Mouse (Mus musculus) midbrain, embryonic 14.5 days (tissue): ENCODE data around the gene Prickle2. TPM values are rescaled to one million over a fixed set of nuclear protein-coding genes. Genes with fewer than 3 reads are reported as not detected.
A peak's percentile ranks its signal among the peaks of the same experiment; 100 is the strongest.

ENCODE experiments used
- ATAC-seq: fragments of 200-750 bp; cut with Nextera tagmentation; 2 replicates; pipeline ENCODE4 v1.8.0; 2017; ENCODE audit warnings: moderate number of reproducible peaks, moderate library complexity; ENCODE audit not compliant: low FRiP score, low TSS enrichment
- DNase-seq: peaks from one replicate; pipeline ENCODE4 v3.0.0-alpha.2; 2015
- H3K27ac ChIP-seq: fragments of 300-500 bp; sonication (generic); replicated peaks from 2 replicates; pipeline ENCODE4 v1.5.1; 2014; ENCODE audit warnings: mild to moderate bottlenecking, low read depth, low read length, moderate library complexity
- H3K27me3 ChIP-seq: fragments of 300-500 bp; sonication (generic); 2 replicates; pipeline ENCODE4 v1.6.1; 2014; ENCODE audit warnings: low read length, control low read depth, mixed read lengths; ENCODE audit not compliant: control insufficient read depth, insufficient read depth
- H3K36me3 ChIP-seq: fragments of 300-500 bp; sonication (generic); 2 replicates; pipeline ENCODE4 v1.6.1; 2014; ENCODE audit warnings: low read length, control low read depth; ENCODE audit not compliant: control insufficient read depth, insufficient read depth
- H3K4me1 ChIP-seq: fragments of 300-500 bp; sonication (generic); 2 replicates; pipeline ENCODE4 v1.6.1; 2014; ENCODE audit warnings: mild to moderate bottlenecking, antibody characterized with exemption, low read length, control low read depth; ENCODE audit not compliant: control insufficient read depth, insufficient read depth
- H3K4me2 ChIP-seq: fragments of 300-500 bp; sonication (generic); 2 replicates; pipeline ENCODE4 v1.6.1; 2014; ENCODE audit warnings: mild to moderate bottlenecking, low read length, moderate library complexity
- H3K4me3 ChIP-seq: fragments of 300-500 bp; sonication (generic); replicated peaks from 2 replicates; pipeline ENCODE4 v1.5.1; 2014; ENCODE audit warnings: low read depth, low read length
- H3K9ac ChIP-seq: fragments of 300-500 bp; sonication (generic); replicated peaks from 2 replicates; pipeline ENCODE4 v1.6.1; 2014; ENCODE audit warnings: mild to moderate bottlenecking, low read length, moderate library complexity
- H3K9me3 ChIP-seq: fragments of 300-500 bp; sonication (generic); 2 replicates; pipeline ENCODE4 v1.6.1; 2016; ENCODE audit warnings: low read length, control low read depth, mixed read lengths; ENCODE audit not compliant: control insufficient read depth
- WGBS: fragments of 180-500 bp; shearing (Covaris S2); extraction: QIAGEN DNeasy Blood & Tissue Kit; methylation state at CpG from one replicate; pipeline ENCODE4 v1.1.7; 2014; 5-methylcytosine and 5-hydroxymethylcytosine counted together
- polyA plus RNA-seq: library from polyadenylated mRNA; unstranded; fragments of >200 nt; fragmentation: Nextera tagmentation; extraction: Ambion mirVana; gene quantifications from 2 replicates; pipeline ENCODE4 v1.2.1, GENCODE M21; 2014

The Prickle2 gene
- polyA plus RNA-seq, 1 experiment from 2014 or later: 18.0 TPM

- WGBS: 64% methylated on average over 5 of the region's 5 CpGs
Observed at GRCm38 (mm10) chr6:92370896-92371295, 335.1 kb downstream of the Prickle2 start.

GRCm38 (mm10) chr6:92347278-92348028, 358.5 kb downstream of the Prickle2 start:
- Histone ChIP-seq H3K9ac (no peak overlapping the region; the same call in 1 of the 2 replicates), H3K27me3 (no peaks in the 10 kb centered on the region), H3K4me1 (peaks cover 12% of the 10 kb centered on the region), H3K36me3 (no peaks in the 10 kb centered on the region), H3K9me3 (no peaks in the 10 kb centered on the region), H3K27ac (peak overlapping the region; percentile 55), H3K4me2 (no peak overlapping the region; the same call in 1 of the 2 replicates), H3K4me3 (no peak overlapping the region)
- 58% methylated on average over 10 of the region's 10 CpGs for WGBS
- ATAC-seq: no peak
- DNase-seq: peak; percentile 40

More at GRCm38 (mm10) chr6:92370896-92371295, 335.1 kb downstream of the Prickle2 start:
- no peak overlapping the region for H3K9ac ChIP-seq
- no peak overlapping the region for H3K4me3 ChIP-seq
- DNase-seq (no peak), ATAC-seq (no peak)
- H3K27ac ChIP-seq: no peak overlapping the region
- H3K4me2 ChIP-seq: no peak overlapping the region
- no peaks in the 10 kb centered on the region for H3K4me1 ChIP-seq
- no peaks in the 10 kb centered on the region for H3K27me3 ChIP-seq
- peaks cover 7% of the 10 kb centered on the region; the same call in 1 of the 2 replicates for H3K9me3 ChIP-seq
- peaks cover 3% of the 10 kb centered on the region for H3K36me3 ChIP-seq

DNA sequence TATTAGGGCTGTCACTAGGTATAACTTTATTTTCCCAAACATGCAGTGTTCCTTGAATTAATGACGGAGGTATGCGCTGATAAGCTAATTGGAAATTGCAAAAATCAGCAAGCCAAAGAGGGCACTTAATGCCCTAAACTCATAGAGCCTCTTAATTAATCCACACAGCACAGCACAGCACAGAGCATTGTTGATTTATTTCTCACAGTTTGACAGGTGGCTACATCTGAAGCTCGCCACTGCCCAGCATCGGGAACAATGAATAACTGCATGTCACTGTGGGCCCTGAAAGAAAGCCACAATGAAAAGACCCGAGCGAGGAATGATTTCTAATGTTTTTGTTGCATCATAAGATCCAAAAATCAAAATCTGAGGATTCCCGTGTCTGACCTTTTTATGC, 359.2 kb downstream of the Prickle2 start:
- no peaks in the 10 kb centered on the region for H3K36me3 ChIP-seq
- H3K9me3 ChIP-seq: no peaks in the 10 kb centered on the region
- H3K9ac ChIP-seq: peak overlapping the region; percentile 23; the same call in 1 of the 2 replicates
- H3K27me3 ChIP-seq: no peaks in the 10 kb centered on the region
- no peak for ATAC-seq
- peak overlapping the region; percentile 6; the same call in 1 of the 2 replicates for H3K4me2 ChIP-seq
- WGBS: 29% methylated on average over 7 of the region's 7 CpGs
- peak; percentile 48 for DNase-seq
- no peak overlapping the region for H3K4me3 ChIP-seq
- H3K4me1 ChIP-seq: peaks cover 12% of the 10 kb centered on the region
- H3K27ac ChIP-seq: peak overlapping the region; percentile 55

DNA sequence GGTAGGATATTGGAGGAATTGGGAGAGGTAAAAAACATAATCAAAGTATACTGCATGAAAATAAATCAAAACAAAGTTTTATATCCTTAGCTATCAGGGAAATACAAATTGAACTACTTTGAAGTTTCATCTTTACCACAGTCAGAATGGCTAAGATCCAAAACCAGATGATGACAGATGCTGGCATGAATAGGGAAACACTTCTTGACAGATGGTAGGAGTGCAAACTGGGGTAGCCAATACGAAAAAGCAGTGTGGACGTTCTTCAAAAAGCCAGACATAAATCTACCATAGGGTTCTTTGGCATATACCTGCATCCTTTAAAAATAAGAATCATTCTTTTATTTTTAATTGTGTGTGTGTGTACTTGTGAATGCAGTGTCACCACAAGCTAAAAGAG, 360.8 kb downstream of the Prickle2 start:
- no peak overlapping the region for H3K27ac ChIP-seq
- no peaks in the 10 kb centered on the region for H3K36me3 ChIP-seq
- no peak for DNase-seq
- H3K9ac ChIP-seq: no peak overlapping the region
- no peaks in the 10 kb centered on the region for H3K9me3 ChIP-seq
- no peak for ATAC-seq
- no peak overlapping the region for H3K4me2 ChIP-seq
- no peaks in the 10 kb centered on the region for H3K27me3 ChIP-seq
- no peak overlapping the region for H3K4me3 ChIP-seq
- H3K4me1 ChIP-seq: peaks cover 12% of the 10 kb centered on the region
- 89% methylated on average over 2 of the region's 2 CpGs for WGBS

DNA sequence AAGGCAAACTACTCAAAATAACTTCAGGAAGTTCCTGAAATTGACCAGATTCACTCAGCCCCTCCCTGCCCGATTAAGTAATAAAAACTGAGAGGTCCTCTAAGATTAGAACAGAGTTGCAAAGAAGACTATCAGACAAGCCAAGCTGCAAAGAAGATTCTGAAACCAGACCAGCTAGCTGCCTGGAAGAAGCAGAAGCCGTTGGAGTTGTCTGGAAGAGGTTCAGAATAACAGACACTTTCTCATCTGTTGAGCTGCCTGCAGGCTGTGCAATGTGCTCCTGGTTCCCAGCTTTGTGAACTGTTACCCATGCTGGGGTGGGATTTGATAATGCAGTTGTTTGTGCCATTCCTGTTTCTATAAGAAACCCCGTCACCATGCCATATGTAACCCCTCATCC, 361.4 kb downstream of the Prickle2 start:
- no peaks in the 10 kb centered on the region for H3K27me3 ChIP-seq
- H3K9me3 ChIP-seq: no peaks in the 10 kb centered on the region
- DNase-seq (no peak), ATAC-seq (no peak)
- H3K36me3 ChIP-seq: no peaks in the 10 kb centered on the region
- no peak overlapping the region for H3K4me3 ChIP-seq
- H3K4me2 ChIP-seq: no peak overlapping the region
- peaks cover 12% of the 10 kb centered on the region for H3K4me1 ChIP-seq
- WGBS: 94% methylated on average over 3 of the region's 3 CpGs
- H3K9ac ChIP-seq: no peak overlapping the region
- no peak overlapping the region for H3K27ac ChIP-seq

Other genes with a start within 250 kb of the Prickle2 start
- 0.37 and 0.46 TPM in 2 replicates for gene A730049H05Rik, start 110.3 kb upstream of the Prickle2 start, polyA plus RNA-seq
- 0.05 TPM in 1 of 2 replicates, not detected in the other for gene Gm15737, start 163.2 kb upstream of the Prickle2 start, polyA plus RNA-seq
- 0.73 and 1.2 TPM in 2 replicates for gene Adamts9, start 237.3 kb upstream of the Prickle2 start, polyA plus RNA-seq